Mouse (Mus musculus) heart, adult 2 months (tissue): ENCODE data around the gene Mt2.

Experiments
- CTCF ChIP-seq: fragments of 200-600 bp; IDR thresholded peaks from 2 replicates; pipeline ENCODE4 v1.8.1; 2022; ENCODE audit warnings: antibody characterized with exemption, mild to moderate bottlenecking, moderate library complexity
- POLR2A ChIP-seq: fragments of 200-500 bp; IDR thresholded peaks from 2 replicates; pipeline ENCODE4 v1.6.1; 2011; ENCODE audit warnings: mild to moderate bottlenecking, low read depth, low read length, control low read depth; ENCODE audit not compliant: insufficient read depth

- TF ChIP-seq CTCF (no peak), POLR2A (no peak)
Observed at GRCm38 (mm10) chr8:94153451-94153850, 19.0 kb upstream of the Mt2 start.
